Mouse (Mus musculus) cerebellum, adult (tissue): ENCODE data around the gene Srms.
"Not testable (repeated sequence)": the region's sequence is repeated elsewhere in the genome, so short reads cannot be mapped to it uniquely, and the experiment has no call there.

ENCODE experiments used
- ATAC-seq: cut with Nextera tagmentation; 2 replicates; pipeline ENCODE4 v1.9.2; 2017; ENCODE audit warnings: mild to moderate bottlenecking, moderate library complexity, mixed read lengths; ENCODE audit not compliant: insufficient number of reproducible peaks, low FRiP score, low TSS enrichment

Srms gene

GRCm38 (mm10) chr2:181220361-181220760 is 7.4 kb upstream of the Srms start:
- no peak for ATAC-seq

GRCm38 (mm10) chr2:181219538-181220216 is 6.7 kb upstream of the Srms start, which contains the start of gene Fndc11:
Gene Fndc11 (plus strand): TSS chr2:181220013.
- ATAC-seq = no peak

DNA sequence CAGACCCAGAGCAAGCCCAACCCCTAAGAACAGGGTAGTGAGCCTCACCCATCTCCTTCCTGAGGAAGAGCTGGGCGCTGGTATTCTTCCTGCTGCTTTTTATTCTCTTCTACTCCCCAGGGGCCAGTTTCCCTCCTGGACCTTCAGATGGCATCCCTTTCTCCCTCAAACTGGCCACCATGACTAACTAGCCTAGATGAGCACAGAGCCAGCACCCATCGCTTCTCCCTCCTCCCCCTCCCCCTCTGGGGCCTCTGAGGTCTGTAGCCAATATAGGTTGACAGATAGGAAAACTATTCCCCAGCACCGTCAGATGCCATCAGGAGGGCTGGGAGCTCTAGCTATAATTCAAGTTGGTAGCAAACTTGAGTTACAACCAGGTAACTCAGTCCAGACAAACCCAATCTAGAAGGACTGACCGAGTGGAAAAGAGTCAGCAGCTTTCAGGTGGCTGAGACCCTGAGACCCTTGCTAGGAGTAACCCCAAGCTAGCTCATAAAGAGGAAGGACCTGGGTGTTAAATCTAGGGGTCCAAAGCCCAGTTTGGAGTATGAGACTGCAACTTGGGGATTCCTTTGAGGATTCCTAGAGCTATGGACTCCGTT is 6.0 kb upstream of the Srms start:
- no peak for ATAC-seq

GRCm38 (mm10) chr2:181216037-181216436 is 3.1 kb upstream of the Srms start:
- ATAC-seq = no peak

- ATAC-seq = no peak; the same call in 1 of the 2 replicates
Measured at GRCm38 (mm10) chr2:181212389-181213020, 480 bp downstream of the Srms start.

GRCm38 (mm10) chr2:181206118-181206517 is 6.9 kb downstream of the Srms start:
- no peak for ATAC-seq

GRCm38 (mm10) chr2:181205678-181206077 is 7.3 kb downstream of the Srms start:
- ATAC-seq = no peak

DNA sequence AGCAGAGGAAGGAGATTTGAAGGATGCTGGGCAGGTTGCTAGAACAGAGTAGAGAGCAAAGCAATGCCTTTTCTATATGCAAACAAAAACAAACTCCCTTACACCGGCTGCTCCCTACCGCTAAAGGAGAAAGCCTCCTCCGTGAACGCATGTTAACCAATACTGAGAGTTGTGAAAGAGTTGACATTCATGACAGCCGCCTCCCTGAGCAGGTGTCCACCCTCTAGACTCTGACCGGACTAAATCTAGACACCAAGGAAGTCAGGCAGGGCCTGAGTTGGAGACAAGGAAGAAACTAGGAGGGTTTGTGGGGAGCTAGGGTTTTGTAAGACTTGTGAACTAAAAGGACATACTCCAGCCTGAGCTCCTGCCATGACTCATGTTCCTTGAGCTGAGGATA is 10.1 kb downstream of the Srms start:
- ATAC-seq = no peak

DNA sequence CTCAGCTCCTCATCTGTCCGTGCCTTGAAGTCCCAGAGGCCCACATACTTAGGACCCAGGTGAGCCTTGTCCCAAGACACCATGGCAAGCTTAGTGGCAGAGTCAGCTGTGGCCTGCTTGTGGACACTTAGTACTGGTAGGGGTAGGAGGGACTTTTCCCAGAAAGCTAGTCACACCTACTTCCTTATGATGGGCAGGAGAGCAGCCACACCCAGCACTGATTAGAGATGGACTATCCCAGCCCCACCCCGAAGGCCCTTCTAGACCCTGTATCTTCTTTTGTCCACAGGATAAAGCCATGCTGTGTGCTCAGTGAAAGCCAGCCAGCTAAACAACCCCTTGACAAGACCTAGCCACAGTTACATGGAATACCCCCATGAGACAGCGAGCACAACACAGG is 10.6 kb downstream of the Srms start, which contains the start of gene Ptk6:
TSS of gene Ptk6 (minus strand) at position 368 of the 400 bp plus-strand sequence.
- no peak for ATAC-seq

DNA sequence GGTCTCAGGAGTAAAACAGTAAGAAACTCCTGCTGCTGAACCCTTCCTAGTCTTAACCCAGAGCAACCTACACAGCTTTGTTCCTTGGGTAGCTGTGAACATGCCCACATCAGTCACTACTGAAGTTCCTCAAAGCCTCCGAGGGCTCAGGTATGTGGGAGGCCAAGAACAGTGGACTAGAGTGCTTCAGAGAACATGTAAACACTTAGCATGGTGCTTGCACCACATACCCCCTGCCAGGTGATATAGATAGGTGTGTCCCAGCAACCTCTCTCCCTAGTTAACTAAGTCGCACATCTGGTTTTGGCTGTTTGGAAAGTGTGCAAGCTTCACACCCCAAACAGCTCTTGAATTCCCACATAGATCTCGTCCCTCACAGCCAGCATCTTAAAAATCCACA is 11.4 kb downstream of the Srms start:
- no peak for ATAC-seq

- ATAC-seq = no peak
Measured at GRCm38 (mm10) chr2:181196628-181197300, 16.2 kb downstream of the Srms start.

- ATAC-seq = no peak
Measured at GRCm38 (mm10) chr2:181193044-181193443, 19.9 kb downstream of the Srms start.

DNA sequence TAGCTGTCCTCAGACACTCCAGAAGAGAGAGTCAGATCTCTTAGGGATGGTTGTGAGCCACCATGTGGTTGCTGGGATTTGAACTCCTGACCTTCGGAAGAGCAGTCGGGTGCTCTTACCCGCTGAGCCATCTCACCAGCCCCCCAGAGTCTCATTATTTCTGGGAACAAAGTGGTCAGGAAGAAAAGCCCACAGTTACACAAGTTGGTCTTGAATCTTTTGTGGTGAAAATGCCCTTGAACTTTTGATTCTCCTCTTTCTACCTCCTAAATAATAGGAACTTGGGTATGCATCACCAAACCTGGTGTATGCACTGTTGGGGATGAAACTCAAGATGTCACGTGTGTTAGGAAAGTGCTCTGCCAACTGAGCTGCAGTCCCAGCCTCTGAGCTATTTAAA is 21.0 kb downstream of the Srms start:
- ATAC-seq = no peak

GRCm38 (mm10) chr2:181191385-181191784 is 21.6 kb downstream of the Srms start:
- ATAC-seq = not testable (repeated sequence)

DNA sequence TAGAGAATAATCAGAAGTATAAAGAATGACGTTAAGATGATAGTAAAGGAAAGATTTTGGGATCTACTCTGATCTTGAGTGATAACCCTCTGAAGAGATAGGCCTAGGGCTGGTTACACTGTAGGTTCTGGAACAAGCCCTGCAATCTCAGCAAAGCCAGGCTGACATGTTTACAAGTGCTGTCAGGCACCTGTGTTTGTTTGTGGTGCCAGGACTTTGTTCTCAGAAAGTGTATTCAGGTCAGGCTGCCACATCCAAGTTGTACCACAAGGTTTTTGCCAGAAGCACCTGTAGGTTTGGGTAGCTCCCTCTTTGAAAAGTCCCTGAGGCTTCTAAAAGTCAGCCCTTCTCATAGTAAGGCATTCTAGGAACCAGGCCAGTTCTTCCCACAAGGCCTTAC is 23.7 kb downstream of the Srms start:
- ATAC-seq = no peak

DNA sequence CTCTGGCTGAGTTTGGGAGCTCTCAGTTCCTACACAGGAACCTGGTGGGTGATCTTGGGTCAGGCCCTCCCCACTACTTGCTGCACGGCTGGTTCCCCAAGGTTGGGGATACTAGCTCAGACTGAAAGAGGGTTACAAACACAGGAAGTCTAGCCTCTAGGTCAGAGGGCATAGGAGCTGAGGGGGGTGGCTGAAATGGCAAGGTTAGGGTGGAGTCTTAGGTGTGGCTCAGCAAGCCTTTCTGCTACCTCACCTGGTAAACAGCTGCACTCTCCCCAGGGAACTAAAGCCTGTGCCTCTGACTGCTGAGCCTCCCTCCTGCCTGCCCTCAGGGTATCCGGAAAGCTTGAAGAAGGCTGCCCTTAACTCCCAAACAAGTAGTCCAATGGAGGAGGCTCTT is 24.3 kb downstream of the Srms start:
- no peak for ATAC-seq

GRCm38 (mm10) chr2:181187121-181188000 is 25.6 kb downstream of the Srms start, which contains the start of gene Ppdpf:
Gene Ppdpf (plus strand): TSS chr2:181187247.
- peak; percentile 78 for ATAC-seq

DNA sequence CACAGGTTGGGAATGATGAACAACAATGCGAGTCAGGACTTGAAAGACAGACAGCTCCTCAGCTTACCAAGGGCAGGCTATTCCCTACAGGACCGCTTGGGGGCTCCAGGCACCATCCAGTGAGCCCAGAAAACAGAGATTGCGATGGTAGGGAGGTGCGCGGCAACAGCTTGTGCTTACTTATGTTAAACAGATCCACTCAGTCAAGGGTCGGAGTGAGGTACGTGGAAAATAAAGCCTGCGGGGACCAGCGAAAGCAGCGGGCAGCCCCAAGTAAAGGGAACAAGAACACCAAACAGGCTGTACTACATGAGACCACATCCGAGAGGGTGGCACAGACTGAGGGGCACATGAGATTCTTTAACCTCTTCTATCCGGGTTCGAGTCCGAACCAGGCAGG is 26.4 kb downstream of the Srms start:
- ATAC-seq = peak; percentile 81

DNA sequence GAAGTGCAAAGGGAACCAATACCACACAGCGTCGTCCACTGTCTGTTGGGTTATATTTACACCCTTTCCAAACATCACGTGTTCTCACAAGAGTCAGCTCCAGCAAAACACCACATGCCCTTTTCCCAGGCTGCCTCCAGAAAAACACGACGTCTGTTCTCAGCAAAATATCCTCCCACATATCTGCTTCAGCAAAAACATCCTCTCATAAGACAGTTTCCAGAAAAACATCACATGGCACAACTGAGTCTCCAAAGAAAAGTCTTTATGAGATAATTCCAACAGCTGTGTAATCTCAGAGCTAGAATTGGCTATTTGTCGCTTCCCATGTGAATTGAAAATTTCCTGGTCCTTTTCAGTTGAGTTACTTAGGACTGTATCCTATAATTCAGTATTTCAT is 32.1 kb downstream of the Srms start:
- no peak for ATAC-seq

DNA sequence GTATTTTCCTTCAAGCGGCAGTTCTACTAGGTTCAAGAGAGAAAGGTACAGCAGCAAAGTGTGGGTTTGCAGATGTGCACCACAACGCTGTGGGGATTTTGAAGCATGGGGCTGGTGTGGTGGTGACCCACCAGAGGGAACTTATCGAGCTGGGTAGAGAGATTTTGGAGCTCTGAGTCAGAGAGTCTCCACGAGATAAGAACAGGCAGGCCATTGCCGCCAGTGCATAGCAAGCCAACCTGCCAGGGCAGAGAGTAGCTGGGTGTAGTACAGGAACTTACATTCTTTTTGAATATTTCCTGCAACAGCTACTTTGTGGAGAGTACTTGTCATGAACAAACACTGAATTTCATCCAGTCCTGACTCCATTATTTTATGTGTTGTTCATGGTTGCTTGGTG is 34.5 kb downstream of the Srms start:
- no peak for ATAC-seq
